Mouse (Mus musculus) lung, embryonic 14.5 days (tissue): ENCODE results near the gene Fosl1. TPM values are rescaled to one million over a fixed set of nuclear protein-coding genes. Genes with fewer than 3 reads are reported as not detected.
A peak's percentile ranks its signal among the peaks of the same experiment; 100 is the strongest.
"Not testable (repeated sequence)": the region's sequence is repeated elsewhere in the genome, so short reads cannot be mapped to it uniquely, and the experiment has no call there.

ENCODE experiments used
- ATAC-seq: fragments of 200-750 bp; cut with Nextera tagmentation; 2 replicates; pipeline ENCODE4 v1.8.0; 2017; ENCODE audit warnings: mild to moderate bottlenecking, moderate TSS enrichment, moderate library complexity; ENCODE audit not compliant: insufficient read depth
- DNase-seq: peaks from one replicate; pipeline ENCODE4 v3.0.0-alpha.2; 2015
- H3K27ac ChIP-seq: fragments of 300-500 bp; sonication (generic); 2 replicates; pipeline ENCODE4 v1.5.1; 2014; ENCODE audit warnings: low read depth, mild to moderate bottlenecking, moderate library complexity
- H3K27me3 ChIP-seq: fragments of 300-500 bp; sonication (generic); 2 replicates; pipeline ENCODE4 v1.6.1; 2014; ENCODE audit warnings: low read length, control low read depth; ENCODE audit not compliant: insufficient read depth
- H3K36me3 ChIP-seq: fragments of 300-500 bp; sonication (generic); 2 replicates; pipeline ENCODE4 v1.6.1; 2014; ENCODE audit warnings: control low read depth; ENCODE audit not compliant: insufficient read depth
- H3K4me1 ChIP-seq: fragments of 300-500 bp; sonication (generic); 2 replicates; pipeline ENCODE4 v1.6.1; 2014; ENCODE audit warnings: antibody characterized with exemption, control low read depth; ENCODE audit not compliant: insufficient read depth
- H3K4me2 ChIP-seq: fragments of 300-500 bp; sonication (generic); 2 replicates; pipeline ENCODE4 v1.6.1; 2014; ENCODE audit warnings: mild to moderate bottlenecking
- H3K4me3 ChIP-seq: fragments of 300-500 bp; sonication (generic); 2 replicates; pipeline ENCODE4 v1.5.1; 2014; ENCODE audit warnings: low read depth, low read length
- H3K9ac ChIP-seq: fragments of 300-500 bp; sonication (generic); 2 replicates; pipeline ENCODE4 v1.6.1; 2014
- H3K9me3 ChIP-seq: fragments of 300-500 bp; sonication (generic); 2 replicates; pipeline ENCODE4 v1.6.1; 2016; ENCODE audit warnings: low read depth, low read length, control low read depth
- CTCF ChIP-seq: IDR thresholded peaks from 2 replicates; pipeline ENCODE4 v1.5.1; 2016; ENCODE audit warnings: antibody characterized with exemption, low read depth
- WGBS: fragments of 180-500 bp; shearing (Covaris S2); extraction: QIAGEN DNeasy Blood & Tissue Kit; methylation state at CpG from one replicate; pipeline ENCODE4 v1.1.7; 2014; 5-methylcytosine and 5-hydroxymethylcytosine counted together
- polyA plus RNA-seq: library from polyadenylated mRNA; unstranded; fragments of >200 nt; fragmentation: Nextera tagmentation; extraction: Ambion mirVana; gene quantifications from 2 replicates; pipeline ENCODE4 v1.2.1, GENCODE M21; 2014

The Fosl1 gene
- polyA plus RNA-seq, 1 experiment from 2014 or later = not detected

DNA sequence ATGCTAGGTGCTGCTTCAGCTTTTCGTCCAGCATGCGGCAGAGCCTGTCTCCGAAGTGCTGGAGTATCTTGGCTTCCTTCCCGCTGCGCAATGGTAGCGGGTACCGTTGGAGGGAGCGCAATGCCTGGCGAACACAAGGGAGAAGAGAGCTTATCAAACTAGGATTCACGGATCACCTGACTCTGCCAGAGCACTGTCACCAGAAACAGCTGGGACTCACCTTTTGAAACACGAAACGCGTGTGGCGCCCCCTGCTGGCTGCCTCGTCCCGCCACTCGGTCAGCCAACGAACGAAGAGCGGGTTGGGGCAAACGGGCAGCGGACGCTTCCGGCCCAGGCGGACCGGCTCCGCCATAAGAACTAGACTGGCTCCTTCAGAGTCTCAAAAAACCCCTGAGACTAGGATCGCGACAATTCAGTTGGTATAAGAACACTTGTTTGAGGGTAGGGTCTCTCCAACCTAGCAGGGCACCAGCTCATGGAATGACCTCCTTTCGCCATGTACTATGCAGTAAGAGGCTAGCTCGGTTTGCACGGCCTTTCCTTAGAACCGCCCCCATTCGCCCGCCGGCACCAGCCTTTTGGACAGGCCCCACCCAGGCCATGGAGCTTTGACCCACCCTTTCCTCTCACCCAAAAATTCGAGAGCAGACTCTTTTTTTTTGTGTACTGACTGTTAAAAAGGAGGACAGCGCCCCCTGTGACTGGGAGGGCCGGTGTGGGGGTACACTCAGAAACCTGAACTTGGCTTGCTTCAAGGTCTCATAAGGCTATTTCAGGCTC lies 40.6 kb downstream of the Fosl1 start, which contains the start of gene Mus81:
TSS of gene Mus81 (minus strand) at position 635 of the 783 bp plus-strand sequence.
- Histone ChIP-seq H3K27ac (peak within 1 kb of the TSS; percentile 97), H3K9ac (peak within 1 kb of the TSS; percentile 64), H3K4me3 (peak within 1 kb of the TSS; percentile 57), H3K4me1 (peaks cover 12% of the 10 kb centered on the region; the same call in 1 of the 2 replicates), H3K27me3 (no peaks in the 10 kb centered on the region), H3K9me3 (no peaks in the 10 kb centered on the region), H3K4me2 (peak within 1 kb of the TSS; percentile 87), H3K36me3 (peaks cover 44% of the 10 kb centered on the region)
- ATAC-seq (peak; percentile 75), DNase-seq (peak; percentile 98)
- peak; percentile 95 for TF ChIP-seq CTCF
- WGBS = under 1% methylated on average over 39 of the region's 39 CpGs

DNA sequence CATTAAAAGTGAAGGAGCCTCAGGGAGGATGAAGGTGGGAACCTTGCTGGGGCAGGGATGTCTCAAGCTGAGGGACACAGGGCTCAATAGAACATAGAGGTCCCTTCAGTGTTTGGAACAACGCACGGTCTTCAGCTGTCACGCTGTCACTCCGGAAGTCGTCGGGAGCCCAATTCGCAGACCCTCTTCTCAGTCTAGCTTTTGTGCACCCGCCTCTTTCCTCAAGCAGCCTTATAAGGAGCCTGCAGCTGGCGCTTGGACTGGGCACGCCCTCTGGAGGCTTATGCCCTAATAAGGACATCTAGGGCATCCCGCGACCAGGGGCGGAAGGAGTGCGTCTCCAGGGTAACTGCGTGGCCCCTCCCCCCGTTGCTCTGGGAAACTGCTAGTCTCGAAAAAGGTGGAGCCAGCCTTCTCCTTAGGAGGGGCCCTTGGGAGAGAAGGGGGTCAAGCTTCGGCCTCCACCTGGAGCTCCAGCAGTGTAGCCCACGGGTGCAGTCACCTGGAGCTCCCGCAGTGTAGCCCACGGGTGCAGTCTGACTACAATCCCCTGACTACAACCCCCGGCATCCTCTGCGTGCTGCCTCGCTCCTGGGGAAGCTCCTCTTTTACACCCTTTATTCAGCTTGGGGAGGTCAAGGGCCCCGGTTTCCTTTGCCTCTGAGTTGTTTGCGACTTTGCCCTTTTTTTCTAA lies 41.7 kb downstream of the Fosl1 start:
- ATAC-seq = peak; percentile 86
- Histone ChIP-seq H3K9ac (peak overlapping the region; percentile 57), H3K4me3 (peak overlapping the region; percentile 57), H3K27ac (peak overlapping the region; percentile 97), H3K4me1 (peaks cover 12% of the 10 kb centered on the region; the same call in 1 of the 2 replicates), H3K9me3 (no peaks in the 10 kb centered on the region), H3K4me2 (peak overlapping the region; percentile 87), H3K27me3 (no peaks in the 10 kb centered on the region), H3K36me3 (peaks cover 44% of the 10 kb centered on the region)
- peak; percentile 99 for DNase-seq
- under 1% methylated on average over 26 of the region's 26 CpGs for WGBS
- peak; percentile 42 for TF ChIP-seq CTCF

DNA sequence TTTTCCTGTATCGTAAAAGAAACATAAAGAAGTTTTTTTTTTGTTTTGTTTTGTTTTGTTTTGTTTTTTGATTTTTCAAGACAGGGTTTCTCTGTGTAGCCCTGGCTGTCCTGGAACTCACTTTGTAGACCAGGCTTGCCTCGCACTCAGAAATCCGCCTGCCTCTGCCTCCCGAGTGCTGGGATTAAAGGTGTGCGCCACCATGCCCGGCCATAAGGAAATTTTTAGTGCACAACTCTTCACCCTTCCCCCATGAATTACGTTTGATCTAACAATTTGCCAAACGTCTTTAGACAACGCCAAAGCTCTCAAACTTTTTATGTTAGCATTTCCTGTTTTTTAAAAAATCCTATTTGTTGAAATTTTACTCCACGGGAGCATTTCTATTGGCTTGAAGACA lies 42.4 kb downstream of the Fosl1 start:
- Histone ChIP-seq H3K27ac (peak overlapping the region; percentile 97), H3K36me3 (peaks cover 44% of the 10 kb centered on the region), H3K4me3 (peak overlapping the region; percentile 99; the same call in 1 of the 2 replicates), H3K4me2 (peak overlapping the region; percentile 87), H3K4me1 (peaks cover 12% of the 10 kb centered on the region; the same call in 1 of the 2 replicates)
- not testable (repeated sequence) for H3K9ac ChIP-seq, DNase-seq, H3K9me3 ChIP-seq, H3K27me3 ChIP-seq, ATAC-seq
- 40% methylated on average over 10 of the region's 10 CpGs for whole genome bisulfite sequencing

DNA sequence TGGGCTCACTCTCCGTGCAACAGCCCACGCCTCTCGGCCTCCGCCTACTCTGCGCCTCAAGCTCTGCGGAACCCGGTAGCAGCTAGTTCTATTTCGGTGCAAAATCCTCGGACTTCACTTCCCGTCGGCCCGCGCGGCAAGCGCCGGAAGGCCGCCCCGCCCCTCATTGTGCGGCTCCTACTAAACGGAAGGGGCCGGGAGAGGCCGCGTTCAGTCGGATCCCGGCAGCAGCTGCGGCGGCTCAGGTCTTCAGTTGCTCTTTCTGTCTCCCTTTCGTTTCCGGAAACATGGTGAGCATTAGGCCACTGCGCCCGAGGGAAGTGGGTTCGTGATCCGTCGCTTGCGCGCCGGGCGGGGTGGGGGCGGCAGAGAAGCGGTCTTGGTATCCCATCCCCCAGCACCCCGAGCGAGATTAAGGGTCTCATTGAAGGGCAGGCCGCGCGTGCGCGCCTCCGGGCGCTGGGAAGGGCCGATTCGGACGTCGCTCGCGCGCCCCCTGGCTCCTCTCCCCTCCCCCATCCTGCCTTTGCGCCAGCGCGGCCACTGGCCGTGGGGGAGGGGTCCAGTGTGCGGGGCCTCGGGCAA lies 43.1 kb downstream of the Fosl1 start, which contains the start of gene Cfl1:
TSS of gene Cfl1 (plus strand) at position 143 of the 585 bp plus-strand sequence.
- Histone ChIP-seq H3K4me3 (peak within 1 kb of the TSS; percentile 99), H3K4me1 (peaks cover 8% of the 10 kb centered on the region; the same call in 1 of the 2 replicates), H3K9ac (peak within 1 kb of the TSS; percentile 94), H3K27me3 (no peaks in the 10 kb centered on the region), H3K4me2 (peak within 1 kb of the TSS; percentile 87), H3K36me3 (peaks cover 44% of the 10 kb centered on the region), H3K9me3 (no peaks in the 10 kb centered on the region), H3K27ac (peak within 1 kb of the TSS; percentile 97)
- ATAC-seq (peak; percentile 44), DNase-seq (peak; percentile 98)
- TF ChIP-seq CTCF = 0 out of 2 replicates have a peak, but pooled peaks have one; percentile 3
- under 1% methylated on average over 61 of the region's 62 CpGs for WGBS

DNA sequence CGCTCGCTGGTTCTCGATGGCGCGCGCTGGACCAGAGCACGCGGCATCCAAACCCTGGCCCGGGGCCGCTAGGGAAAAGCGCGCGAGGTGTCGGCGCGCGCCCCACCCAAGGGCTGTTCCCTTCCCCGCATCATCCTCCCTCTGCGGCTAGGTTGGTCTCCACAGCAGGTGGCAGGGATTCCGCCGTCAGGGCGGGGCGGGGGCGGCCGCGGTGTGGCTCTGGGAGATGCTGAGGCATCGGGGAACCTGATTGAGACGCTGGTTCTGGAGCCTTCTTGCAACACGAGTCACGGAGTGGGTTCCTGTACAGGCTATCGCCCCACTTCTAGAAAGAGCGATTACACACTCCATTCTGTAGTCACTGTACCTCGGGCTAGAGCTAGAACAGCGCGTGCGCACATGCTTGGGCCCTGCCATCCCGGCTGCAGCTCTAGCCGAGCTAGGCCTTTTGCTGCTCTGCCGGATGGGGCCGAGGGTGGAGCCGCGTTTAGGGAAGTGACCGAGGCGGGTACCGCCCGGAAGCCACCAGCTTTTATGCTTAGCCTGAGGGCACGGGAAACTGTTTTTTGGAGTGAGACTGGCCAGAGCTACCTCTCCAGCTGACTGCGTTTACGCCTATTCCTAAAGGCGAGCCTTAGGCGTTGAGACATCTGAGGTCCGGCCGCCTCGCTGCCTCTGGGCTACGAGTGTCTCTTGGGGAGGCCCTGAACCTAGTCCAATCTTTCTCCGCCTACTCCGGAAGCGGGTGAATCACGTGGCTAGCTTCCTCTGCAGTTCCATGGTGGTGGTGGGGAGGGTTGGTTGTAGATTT lies 43.8 kb downstream of the Fosl1 start:
- H3K36me3 ChIP-seq = peaks cover 44% of the 10 kb centered on the region
- H3K27me3 ChIP-seq = no peaks in the 10 kb centered on the region
- no peaks in the 10 kb centered on the region for H3K9me3 ChIP-seq
- H3K9ac ChIP-seq = peak overlapping the region; percentile 94
- peak overlapping the region; percentile 87 for H3K4me2 ChIP-seq
- peaks cover 7% of the 10 kb centered on the region; the same call in 1 of the 2 replicates for H3K4me1 ChIP-seq
- peak overlapping the region; percentile 99 for H3K4me3 ChIP-seq
- WGBS = under 1% methylated on average over 59 of the region's 59 CpGs
- no peak for TF ChIP-seq CTCF
- ATAC-seq (peak; percentile 7), DNase-seq (peak; percentile 89)
- H3K27ac ChIP-seq = peak overlapping the region; percentile 97

DNA sequence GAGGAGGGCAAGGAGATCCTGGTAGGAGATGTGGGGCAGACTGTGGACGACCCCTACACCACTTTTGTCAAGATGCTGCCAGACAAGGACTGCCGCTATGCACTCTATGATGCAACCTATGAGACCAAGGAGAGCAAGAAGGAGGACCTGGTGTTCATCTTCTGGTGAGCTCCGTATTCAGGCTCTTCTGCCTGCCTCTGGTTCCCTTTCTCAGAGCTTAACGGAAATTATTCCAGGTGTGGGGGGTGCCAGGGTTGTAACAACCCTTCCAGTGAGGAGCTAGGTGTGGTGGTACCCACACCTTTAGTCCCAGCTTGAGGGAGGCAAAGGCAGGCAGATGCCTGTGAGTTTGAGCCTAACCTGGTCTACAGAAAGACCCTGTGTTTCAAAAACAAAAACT lies 45.3 kb downstream of the Fosl1 start:
- 76% methylated on average over 4 of the region's 4 CpGs for WGBS
- peaks cover 4% of the 10 kb centered on the region; the same call in 1 of the 2 replicates for H3K4me1 ChIP-seq
- no peak for TF ChIP-seq CTCF
- H3K4me2 ChIP-seq = no peak overlapping the region
- no peak overlapping the region for H3K4me3 ChIP-seq
- H3K27me3 ChIP-seq = no peaks in the 10 kb centered on the region
- no peaks in the 10 kb centered on the region for H3K9me3 ChIP-seq
- peaks cover 58% of the 10 kb centered on the region for H3K36me3 ChIP-seq
- H3K9ac ChIP-seq = no peak overlapping the region
- ATAC-seq = no peak
- no peak overlapping the region for H3K27ac ChIP-seq
- DNase-seq = no peak

DNA sequence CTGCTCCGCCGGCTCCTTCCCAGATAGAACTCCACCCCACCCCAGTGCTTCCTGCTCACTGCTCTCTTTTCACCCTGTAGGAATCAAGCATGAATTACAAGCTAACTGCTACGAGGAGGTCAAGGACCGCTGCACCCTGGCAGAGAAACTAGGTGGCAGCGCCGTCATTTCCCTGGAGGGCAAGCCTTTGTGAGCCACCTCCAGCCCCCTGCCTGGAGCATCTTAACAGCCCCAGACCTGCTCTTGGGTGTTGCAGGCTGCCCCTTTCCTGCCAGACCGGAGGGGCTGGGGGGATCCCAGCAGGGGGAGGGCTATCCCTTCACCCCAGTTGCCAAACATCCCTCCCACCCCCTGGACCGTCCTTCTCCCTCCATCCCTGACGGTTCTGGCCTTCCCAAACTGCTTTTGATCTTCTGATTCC lies 46.0 kb downstream of the Fosl1 start:
- DNase-seq, H3K4me3 ChIP-seq, H3K4me1 ChIP-seq, H3K4me2 ChIP-seq, H3K27me3 ChIP-seq, H3K9me3 ChIP-seq, H3K9ac ChIP-seq, ATAC-seq, H3K27ac ChIP-seq: not testable (repeated sequence)
- H3K36me3 ChIP-seq = peaks cover 62% of the 10 kb centered on the region
- 71% methylated on average over 9 of the region's 9 CpGs for WGBS
